Mouse (Mus musculus) lung, postnatal 0 days (tissue): ENCODE measurements around the gene Arhgap22. TPM values are rescaled to one million over a fixed set of nuclear protein-coding genes. Genes with fewer than 3 reads are reported as not detected.

ENCODE experiments used
- ATAC-seq: fragments of 200-750 bp; cut with Nextera tagmentation; 2 replicates; pipeline ENCODE4 v1.8.0; 2017; ENCODE audit warnings: moderate library complexity
- DNase-seq: peaks from one replicate; pipeline ENCODE4 v3.0.0-alpha.2; 2016; ENCODE audit warnings: low spot score
- H3K27ac ChIP-seq: fragments of 300-500 bp; sonication (generic); 2 replicates; pipeline ENCODE4 v1.5.1; 2014; ENCODE audit warnings: antibody characterized with exemption, mild to moderate bottlenecking, low read length, mixed read lengths
- H3K27me3 ChIP-seq: fragments of 300-500 bp; sonication (generic); replicated peaks from 2 replicates; pipeline ENCODE4 v1.6.1; 2014; ENCODE audit warnings: low read length, mixed read lengths; ENCODE audit not compliant: insufficient read depth
- H3K36me3 ChIP-seq: fragments of 300-500 bp; sonication (generic); 2 replicates; pipeline ENCODE4 v1.6.1; 2014; ENCODE audit warnings: low read length, mixed read lengths; ENCODE audit not compliant: insufficient read depth
- H3K4me1 ChIP-seq: fragments of 300-500 bp; sonication (generic); 2 replicates; pipeline ENCODE4 v1.6.1; 2014; ENCODE audit warnings: antibody characterized with exemption, low read depth, low read length, mixed read lengths; ENCODE audit not compliant: insufficient read depth
- H3K4me2 ChIP-seq: fragments of 300-500 bp; sonication (generic); replicated peaks from 2 replicates; pipeline ENCODE4 v1.6.1; 2014; ENCODE audit warnings: low read depth, mild to moderate bottlenecking, low read length, moderate library complexity, mixed read lengths
- H3K4me3 ChIP-seq: fragments of 300-500 bp; sonication (generic); 2 replicates; pipeline ENCODE4 v1.5.1; 2014; ENCODE audit warnings: low read depth, low read length
- H3K9ac ChIP-seq: fragments of 300-500 bp; sonication (generic); replicated peaks from 2 replicates; pipeline ENCODE4 v1.6.1; 2014; ENCODE audit warnings: low read depth, mild to moderate bottlenecking
- H3K9me3 ChIP-seq: fragments of 300-500 bp; sonication (generic); 2 replicates; pipeline ENCODE4 v1.6.1; 2016; ENCODE audit warnings: low read length, mixed read lengths
- CTCF ChIP-seq: IDR thresholded peaks from 2 replicates; pipeline ENCODE4 v1.5.1; 2016; ENCODE audit warnings: antibody characterized with exemption, mild to moderate bottlenecking
- EP300 ChIP-seq: IDR thresholded peaks from 2 replicates; pipeline ENCODE4 v1.6.1; 2016; ENCODE audit warnings: antibody characterized with exemption, mild to moderate bottlenecking, control low read depth
- WGBS: fragments of 180-500 bp; shearing (Covaris S2); extraction: QIAGEN DNeasy Blood & Tissue Kit; methylation state at CpG from one replicate; pipeline ENCODE4 v1.1.7; 2014; 5-methylcytosine and 5-hydroxymethylcytosine counted together
- polyA plus RNA-seq: library from polyadenylated mRNA; unstranded; fragments of >200 nt; fragmentation: Nextera tagmentation; extraction: Ambion mirVana; gene quantifications from 2 replicates; pipeline ENCODE4 v1.2.1, GENCODE M21; 2015

The Arhgap22 gene
- polyA plus RNA-seq, 1 experiment from 2014 or later, result 30.2 TPM

- no peak overlapping the region for H3K4me2 ChIP-seq
- H3K9me3 ChIP-seq, result no peaks in the 10 kb centered on the region
- no peak overlapping the region for H3K4me3 ChIP-seq
- ATAC-seq (no peak), DNase-seq (no peak)
- peaks cover 8% of the 10 kb centered on the region; the same call in 1 of the 2 replicates for H3K4me1 ChIP-seq
- no peak overlapping the region for H3K27ac ChIP-seq
- no peaks in the 10 kb centered on the region for H3K27me3 ChIP-seq
- WGBS, result 51% methylated on average over 12 of the region's 12 CpGs
- no peak; the same call in 1 of the 2 replicates for TF ChIP-seq EP300
- TF ChIP-seq CTCF, result no peak
- H3K36me3 ChIP-seq, result no peaks in the 10 kb centered on the region
- no peak overlapping the region for H3K9ac ChIP-seq
Observed at GRCm38 (mm10) chr14:33357600-33358368, 144.0 kb downstream of the Arhgap22 start.

- Histone ChIP-seq H3K4me1 (peaks cover 8% of the 10 kb centered on the region; the same call in 1 of the 2 replicates), H3K27me3 (no peaks in the 10 kb centered on the region), H3K36me3 (no peaks in the 10 kb centered on the region), H3K9ac (no peak overlapping the region), H3K4me2 (no peak overlapping the region), H3K9me3 (no peaks in the 10 kb centered on the region), H3K4me3 (no peak overlapping the region), H3K27ac (no peak overlapping the region)
- WGBS, result 68% methylated on average over 8 of the region's 8 CpGs
- ATAC-seq (peak; percentile 5; the same call in 1 of the 2 replicates), DNase-seq (no peak)
- no peak for TF ChIP-seq CTCF
- no peak for TF ChIP-seq EP300
Observed at GRCm38 (mm10) chr14:33358891-33359290, 145.1 kb downstream of the Arhgap22 start.

- DNase-seq (no peak), ATAC-seq (no peak)
- Histone ChIP-seq H3K27ac (no peak overlapping the region), H3K36me3 (no peaks in the 10 kb centered on the region), H3K9me3 (no peaks in the 10 kb centered on the region), H3K4me1 (0 out of 2 replicates have a peak, but pooled peaks cover 8% of the 10 kb centered on the region), H3K27me3 (no peaks in the 10 kb centered on the region), H3K4me3 (no peak overlapping the region), H3K9ac (no peak overlapping the region), H3K4me2 (no peak overlapping the region)
- 32% methylated on average over 3 of the region's 4 CpGs for WGBS
- no peak for TF ChIP-seq CTCF
- no peak for TF ChIP-seq EP300
Observed at GRCm38 (mm10) chr14:33361546-33361945, 147.7 kb downstream of the Arhgap22 start.

- no peak for DNase-seq
- TF ChIP-seq CTCF (no peak), EP300 (no peak)
- Histone ChIP-seq H3K4me3 (no peak overlapping the region), H3K27ac (no peak overlapping the region), H3K4me2 (no peak overlapping the region), H3K4me1 (0 out of 2 replicates have a peak, but pooled peaks cover 8% of the 10 kb centered on the region), H3K36me3 (no peaks in the 10 kb centered on the region), H3K27me3 (no peaks in the 10 kb centered on the region), H3K9ac (no peak overlapping the region), H3K9me3 (no peaks in the 10 kb centered on the region)
- no peak for ATAC-seq
- WGBS, result 37% methylated on average over 14 of the region's 14 CpGs
Observed at GRCm38 (mm10) chr14:33362122-33362521, 148.3 kb downstream of the Arhgap22 start.

DNA sequence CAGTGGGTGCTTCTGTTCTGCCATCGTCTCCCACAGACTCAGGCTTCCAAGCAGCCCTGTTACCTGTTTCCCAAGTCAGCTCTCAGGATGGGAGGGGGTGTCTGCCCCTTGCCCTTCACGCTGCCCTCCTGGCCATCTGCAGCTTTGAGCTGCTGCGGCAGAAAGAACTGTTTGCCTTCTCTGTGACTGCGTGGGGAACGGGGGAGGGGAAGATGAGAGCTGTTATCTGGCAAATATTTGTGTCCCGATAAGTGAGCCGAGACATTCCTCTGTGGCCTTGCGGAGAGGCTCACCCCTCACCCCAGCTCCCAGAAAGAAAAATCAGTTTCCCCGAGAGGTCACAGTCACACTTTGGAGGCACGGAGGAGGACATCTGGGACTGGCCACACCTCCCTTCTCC lies 149.0 kb downstream of the Arhgap22 start:
- no peak for TF ChIP-seq EP300
- no peak for TF ChIP-seq CTCF

DNA sequence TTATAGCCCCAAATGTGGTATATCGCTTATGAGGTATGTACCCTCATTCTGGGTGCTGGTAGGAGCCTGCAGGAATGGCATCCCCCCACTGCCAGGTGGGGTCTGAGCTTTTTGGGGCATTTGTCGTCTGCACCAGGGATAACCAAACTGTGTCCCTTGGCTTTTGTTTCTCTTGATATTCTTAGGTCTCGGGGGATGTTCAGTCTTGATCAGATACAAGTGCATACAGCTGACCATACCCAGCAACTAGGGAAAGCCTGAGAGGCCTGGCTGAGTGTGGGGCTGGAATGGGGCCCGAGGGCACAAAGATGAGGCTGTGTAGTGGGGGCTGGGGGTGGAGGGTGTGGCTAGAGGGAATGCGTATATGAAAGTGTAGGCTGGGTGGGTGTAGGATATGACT lies 149.8 kb downstream of the Arhgap22 start:
- no peak overlapping the region for H3K4me3 ChIP-seq
- TF ChIP-seq CTCF (no peak), EP300 (no peak)
- 68% methylated on average over 5 of the region's 5 CpGs for WGBS

More for the DNA sequence above, 149.0 kb downstream of the Arhgap22 start:
- Histone ChIP-seq H3K27ac (no peak overlapping the region), H3K9me3 (no peaks in the 10 kb centered on the region), H3K36me3 (no peaks in the 10 kb centered on the region), H3K4me1 (0 out of 2 replicates have a peak, but pooled peaks cover 8% of the 10 kb centered on the region), H3K9ac (no peak overlapping the region), H3K4me3 (no peak overlapping the region), H3K4me2 (no peak overlapping the region), H3K27me3 (no peaks in the 10 kb centered on the region)
- DNase-seq, result no peak
- whole genome bisulfite sequencing, result 9% methylated on average over 10 of the region's 10 CpGs
- no peak; the same call in 1 of the 2 replicates for ATAC-seq

More for the DNA sequence above, 149.8 kb downstream of the Arhgap22 start:
- no peaks in the 10 kb centered on the region for H3K27me3 ChIP-seq
- no peak overlapping the region for H3K27ac ChIP-seq
- no peak overlapping the region for H3K9ac ChIP-seq
- ATAC-seq, result no peak
- no peaks in the 10 kb centered on the region for H3K36me3 ChIP-seq
- H3K4me1 ChIP-seq, result 0 out of 2 replicates have a peak, but pooled peaks cover 8% of the 10 kb centered on the region
- no peak overlapping the region for H3K4me2 ChIP-seq
- no peak for DNase-seq
- no peaks in the 10 kb centered on the region for H3K9me3 ChIP-seq
